Mouse (Mus musculus): ENCODE data around the gene Gse1. TPM values are rescaled to one million over a fixed set of nuclear protein-coding genes. Genes with fewer than 3 reads are reported as not detected.
A peak's percentile ranks its signal among the peaks of the same experiment; 100 is the strongest.

Gse1 gene
- total RNA-seq, 4 experiments from 2014 or later = 114 to 136 (median 127) TPM

DNA sequence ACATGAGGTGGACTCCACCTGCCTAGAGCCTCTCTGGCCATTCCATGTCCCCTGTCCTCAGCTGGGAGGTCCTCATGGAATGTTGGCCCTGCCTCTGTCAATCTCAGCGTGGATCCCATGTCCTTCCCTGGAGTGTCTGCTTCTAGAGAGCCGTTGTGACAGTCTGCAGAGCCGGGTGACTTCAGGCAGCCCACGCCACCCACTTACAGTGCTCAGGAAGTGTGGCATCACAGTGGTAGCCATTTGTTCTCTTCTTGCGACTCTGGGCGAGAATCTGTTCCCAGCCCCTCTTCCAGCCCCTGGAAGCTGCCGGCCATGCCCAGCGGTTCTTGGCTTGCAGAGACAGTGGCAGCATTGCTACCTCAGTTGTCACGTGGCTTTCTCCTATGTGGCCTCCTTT lies 191.4 kb downstream of the Gse1 start:
- no peak for DNase-seq (ENCODE audit: low spot score in 2 of 2)

DNA sequence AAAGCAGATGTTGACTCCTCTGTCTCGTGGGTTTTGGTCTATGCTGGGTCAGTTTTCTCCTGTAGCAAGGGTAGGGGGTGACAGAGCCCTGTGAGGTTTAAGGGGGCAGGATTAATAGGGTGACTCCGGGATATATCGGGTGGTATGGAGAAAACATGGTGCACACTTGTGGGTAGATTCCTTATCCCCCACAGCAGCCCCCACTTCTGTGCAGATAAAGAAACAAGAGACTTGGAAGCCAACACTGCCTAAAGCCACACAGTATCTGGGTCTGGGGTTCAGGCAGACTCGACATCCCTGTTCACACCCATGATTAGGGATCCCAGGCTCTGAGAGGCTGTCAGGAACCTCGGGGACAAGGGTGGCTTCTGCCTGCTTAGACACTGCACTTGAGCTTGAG lies 192.0 kb downstream of the Gse1 start:
- no peak for DNase-seq (ENCODE audit: low spot score in 2 of 2)

DNA sequence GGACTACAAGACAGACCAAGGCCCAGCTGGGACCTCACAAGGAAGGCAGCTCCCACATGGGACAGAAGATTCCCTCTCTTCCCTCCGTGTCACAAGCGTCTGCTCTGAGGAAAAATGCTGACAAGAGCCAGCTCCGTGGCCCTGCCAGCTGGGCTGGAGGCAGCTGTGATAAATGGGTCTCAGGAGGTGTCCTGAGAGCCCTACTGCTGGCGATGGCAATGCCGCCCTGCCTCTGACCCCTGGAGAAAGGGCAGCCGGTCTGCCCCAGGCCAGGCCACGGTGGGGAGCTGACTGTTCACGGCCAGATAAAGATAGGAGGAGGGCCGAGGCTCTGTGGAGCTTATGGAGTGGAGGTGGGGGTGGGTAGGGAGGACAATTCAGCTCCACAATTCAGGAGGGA lies 193.4 kb downstream of the Gse1 start:
- no peak for DNase-seq (ENCODE audit: low spot score in 2 of 2)

DNA sequence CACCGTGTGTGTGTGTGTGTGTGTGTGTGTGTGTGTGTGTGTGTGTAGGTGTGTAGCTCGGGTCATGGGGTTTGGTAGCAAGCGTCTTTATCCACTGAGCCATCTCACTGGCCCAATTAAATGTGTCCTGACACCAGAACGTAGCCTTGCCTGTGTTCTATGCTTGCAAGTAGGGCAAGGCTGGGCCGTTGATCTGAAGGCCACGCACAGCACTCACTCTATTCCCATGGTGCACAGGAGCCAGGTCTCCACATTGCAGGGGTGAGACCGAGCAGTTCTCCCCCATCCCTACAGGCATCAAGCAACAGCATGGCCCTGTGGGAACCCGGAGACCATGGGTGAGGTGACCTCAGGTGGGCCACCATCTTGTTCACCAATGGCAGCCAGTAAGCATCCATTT lies 194.0 kb downstream of the Gse1 start:
- DNase-seq (ENCODE audit: low spot score in 2 of 2) = no peak

DNA sequence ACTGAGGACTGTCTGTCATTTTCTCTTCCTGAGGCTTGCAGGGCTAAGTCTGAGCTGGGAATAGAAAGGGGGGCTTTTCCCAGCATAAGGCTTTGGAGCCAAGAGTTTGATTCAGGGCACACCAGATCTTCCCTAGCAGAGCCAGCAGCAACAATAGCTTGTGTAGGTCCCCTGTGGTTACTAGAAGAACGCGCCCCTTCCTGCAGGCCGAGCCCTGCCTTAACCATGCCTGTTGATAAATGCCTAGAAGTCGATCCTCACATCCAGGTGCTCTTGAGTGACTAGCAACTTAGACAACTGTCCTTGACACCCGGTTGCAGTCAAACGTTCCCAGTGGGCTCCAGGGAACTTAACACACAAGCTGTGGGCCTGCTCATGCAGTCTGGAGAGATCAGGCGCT lies 195.3 kb downstream of the Gse1 start:
- no peak for DNase-seq (ENCODE audit: low spot score in 2 of 2)

- no peak for DNase-seq (ENCODE audit: low spot score in 2 of 2)
Measured at GRCm38 (mm10) chr8:120424829-120425198, 196.6 kb downstream of the Gse1 start.

DNA sequence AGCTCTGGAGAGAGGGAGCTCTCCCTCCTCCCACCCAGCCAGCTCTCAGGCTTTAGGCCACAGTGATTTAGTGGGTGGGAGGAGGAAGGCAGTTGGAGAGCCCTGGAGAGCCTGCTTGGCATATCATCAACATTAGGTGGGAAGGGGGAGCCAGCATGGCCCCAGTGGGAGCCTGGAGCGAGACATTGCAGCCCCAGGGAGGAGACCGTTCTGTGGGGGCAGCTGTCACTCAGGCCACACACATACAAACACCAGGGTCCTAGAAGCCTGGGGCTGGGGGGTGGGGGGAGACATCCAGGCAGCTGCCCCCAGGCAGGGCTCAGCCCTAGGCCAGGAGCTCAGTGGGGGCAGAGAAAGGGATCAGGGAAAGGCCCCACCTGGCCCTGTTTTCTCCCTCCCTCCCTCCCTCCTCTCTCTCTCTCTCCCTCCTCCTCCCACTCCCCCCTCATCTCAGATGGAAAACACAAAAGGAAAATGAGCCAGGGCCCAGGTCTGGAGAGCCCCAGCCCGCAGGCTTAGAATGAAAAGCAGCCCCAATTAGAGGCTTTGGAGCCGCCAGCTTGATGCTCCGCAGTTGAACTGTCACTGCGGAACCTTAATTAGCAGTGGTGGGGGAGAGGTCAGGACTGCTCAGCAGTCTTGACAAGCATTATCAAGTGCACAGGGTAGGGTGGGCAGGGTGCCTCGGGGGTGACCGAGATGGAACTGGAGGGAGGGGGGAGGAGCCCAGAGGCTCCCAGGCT lies 197.1 kb downstream of the Gse1 start:
- no peak for DNase-seq (ENCODE audit: low spot score in 2 of 2)

GRCm38 (mm10) chr8:120426105-120426504 lies 197.8 kb downstream of the Gse1 start:
- DNase-seq (ENCODE audit: low spot score in 2 of 2) = no peak

GRCm38 (mm10) chr8:120426622-120427385 lies 198.5 kb downstream of the Gse1 start:
- DNase-seq (ENCODE audit: low spot score in 2 of 2) = peak; percentile 82 to 85

DNA sequence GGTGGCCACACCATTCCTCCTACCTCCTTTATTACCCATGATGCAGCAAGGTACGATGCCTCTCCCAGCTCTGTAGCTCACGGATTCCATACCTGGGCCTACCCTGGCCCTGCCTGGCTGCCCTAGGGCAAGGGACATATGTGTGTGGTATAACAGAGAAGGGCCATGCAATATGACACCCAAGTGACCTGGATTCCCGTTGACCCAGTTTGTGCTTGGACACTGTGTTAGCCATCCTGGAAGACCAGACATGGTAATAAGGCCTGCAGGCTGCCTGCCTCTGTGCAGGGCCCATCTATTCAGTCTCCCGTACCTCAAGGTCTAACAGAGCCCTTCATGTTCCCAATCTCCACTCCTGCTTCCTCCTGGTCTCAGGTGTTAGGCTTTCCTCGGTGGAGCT lies 200.2 kb downstream of the Gse1 start:
- no peak for DNase-seq (ENCODE audit: low spot score in 2 of 2)

DNA sequence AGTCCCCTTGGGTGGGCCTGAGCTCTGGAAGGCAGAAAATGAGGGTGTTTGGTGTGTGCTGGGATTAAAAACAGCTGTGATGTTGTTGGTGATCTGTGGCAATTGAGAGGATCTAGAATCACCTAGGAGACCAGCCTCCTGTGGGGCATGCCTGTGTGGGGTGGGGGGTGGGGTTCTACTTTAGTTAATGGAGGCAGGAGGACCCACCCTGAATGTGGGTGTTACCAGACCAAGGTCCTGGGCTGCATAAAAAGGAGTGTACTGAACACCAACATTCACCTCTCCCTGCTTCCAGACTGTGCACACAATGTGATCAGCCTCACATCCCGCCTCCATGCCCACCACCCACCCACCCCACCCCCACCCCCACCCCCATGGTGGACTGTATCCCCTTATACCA lies 200.9 kb downstream of the Gse1 start:
- DNase-seq (ENCODE audit: low spot score in 2 of 2) = no peak

GRCm38 (mm10) chr8:120431042-120431441 lies 202.8 kb downstream of the Gse1 start:
- DNase-seq (ENCODE audit: low spot score in 2 of 2) = no peak

DNA sequence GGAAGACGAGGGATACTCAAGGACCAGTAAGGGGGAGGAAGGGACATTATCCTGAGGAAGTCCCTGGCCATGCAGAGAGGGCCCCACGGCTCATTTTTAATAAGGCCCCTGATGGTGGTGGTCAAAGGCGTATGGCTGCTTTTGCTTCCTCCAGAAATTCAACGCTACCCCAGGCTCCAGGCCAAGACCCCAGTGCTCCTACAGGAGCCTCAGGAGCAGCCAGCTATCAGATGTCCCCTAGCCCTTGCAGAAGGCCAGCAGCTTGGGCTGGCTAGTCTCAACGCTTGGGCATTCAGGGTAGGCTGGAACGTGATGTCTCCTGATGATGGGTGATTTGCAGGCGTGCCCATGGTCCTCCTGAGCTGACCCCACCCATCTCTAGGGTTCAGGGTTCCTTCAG lies 204.2 kb downstream of the Gse1 start:
- no peak for DNase-seq (ENCODE audit: low spot score in 2 of 2)

GRCm38 (mm10) chr8:120433143-120433542 lies 204.9 kb downstream of the Gse1 start:
- no peak for DNase-seq (ENCODE audit: low spot score in 2 of 2)

GRCm38 (mm10) chr8:120433734-120434133 lies 205.5 kb downstream of the Gse1 start:
- DNase-seq (ENCODE audit: low spot score in 2 of 2) = no peak

- DNase-seq (ENCODE audit: low spot score in 2 of 2) = no peak
Measured at GRCm38 (mm10) chr8:120435781-120436180, 207.5 kb downstream of the Gse1 start.

DNA sequence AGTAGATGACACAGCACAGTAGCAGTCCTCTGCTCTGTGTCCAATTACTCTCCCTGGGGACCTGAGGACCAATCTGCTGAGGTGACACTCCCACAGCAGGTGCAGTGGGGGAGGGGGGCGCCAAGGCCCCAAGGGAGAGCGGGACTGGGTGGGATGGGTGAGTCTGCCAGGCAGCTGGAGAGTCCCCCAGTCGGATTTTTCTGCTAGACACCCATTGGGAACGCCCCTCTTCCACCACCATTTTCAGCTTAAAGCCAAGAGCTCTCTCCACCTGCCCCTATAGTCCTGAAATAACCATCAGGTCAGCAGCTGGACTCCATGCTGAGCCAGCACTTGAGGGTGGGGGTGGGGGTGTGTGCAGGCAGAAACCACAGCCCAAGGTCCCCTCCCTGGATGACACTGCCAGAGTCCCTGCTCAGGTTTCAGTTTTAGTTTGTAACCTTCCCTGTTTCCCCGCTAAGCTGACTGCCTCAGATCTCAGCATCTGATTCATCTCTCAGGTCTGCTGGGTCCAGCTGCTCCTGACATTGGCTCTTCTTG lies 208.3 kb downstream of the Gse1 start:
- DNase-seq (ENCODE audit: low spot score in 2 of 2) = no peak

DNA sequence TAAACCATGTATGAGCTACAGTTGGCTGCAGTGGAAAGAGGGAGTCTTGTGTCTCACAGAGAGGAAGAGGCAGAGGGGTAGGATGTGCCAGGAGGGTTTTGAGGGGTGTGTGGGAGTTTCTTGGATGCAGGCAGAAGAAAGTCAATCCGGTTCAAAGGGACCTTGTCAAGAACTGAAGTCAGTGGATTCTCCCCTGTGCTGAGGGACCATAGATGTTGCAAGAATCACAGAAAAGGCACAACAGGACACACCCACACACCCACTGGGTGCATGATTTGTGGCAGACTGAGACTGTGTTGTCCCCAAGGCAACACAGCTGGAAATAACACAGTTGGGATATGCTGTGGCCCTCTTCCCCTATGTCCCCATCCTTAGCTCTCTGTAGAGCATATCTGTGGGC lies 209.0 kb downstream of the Gse1 start:
- DNase-seq (ENCODE audit: low spot score in 2 of 2) = peak in 1 of 2 experiments; percentile 28

- DNase-seq (ENCODE audit: low spot score in 2 of 2) = peak in 1 of 2 experiments; percentile 65
Measured at GRCm38 (mm10) chr8:120437666-120438395, 209.6 kb downstream of the Gse1 start.

DNA sequence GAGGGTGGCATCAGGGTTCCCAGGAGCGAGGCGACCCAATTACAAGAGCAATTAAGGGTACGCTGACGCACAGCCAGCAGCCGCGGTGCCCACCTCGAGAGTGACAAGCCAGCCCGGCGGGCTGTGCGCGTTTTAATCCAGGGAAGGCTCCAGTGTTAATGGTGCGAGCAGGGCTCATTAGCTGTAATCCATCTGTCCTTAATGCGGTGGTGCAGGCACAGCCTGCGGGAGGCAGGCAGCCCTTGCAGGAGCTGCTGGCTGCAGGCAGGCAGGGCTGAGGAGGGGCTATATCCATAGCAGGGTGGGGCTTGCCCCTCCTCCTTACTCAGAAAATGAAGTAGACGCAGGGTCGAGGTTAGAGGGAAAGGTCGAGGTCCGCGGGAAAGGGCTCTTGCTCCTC lies 211.1 kb downstream of the Gse1 start:
- DNase-seq (ENCODE audit: low spot score in 2 of 2) = peak; percentile 63 to 68

- peak in 1 of 2 experiments; percentile 58 for DNase-seq (ENCODE audit: low spot score in 2 of 2)
Measured at GRCm38 (mm10) chr8:120440739-120441138, 212.5 kb downstream of the Gse1 start.

- DNase-seq (ENCODE audit: low spot score in 2 of 2) = no peak
Measured at GRCm38 (mm10) chr8:120441637-120442036, 213.4 kb downstream of the Gse1 start.
